Mouse (Mus musculus) intestine, postnatal 0 days (tissue): ENCODE measurements at regions not wholly inside any gene's neighbourhood (a gene's known extent, or its start where the extent isn't known, plus 50 kb on each side); places are given as distances from the start of the nearest gene placed in this dataset.

Experiments used
- ATAC-seq: fragments of 200-750 bp; cut with Nextera tagmentation; 2 replicates; pipeline ENCODE4 v1.8.0; 2017; ENCODE audit warnings: mild to moderate bottlenecking, moderate TSS enrichment, moderate library complexity
- H3K27ac ChIP-seq: fragments of 300-500 bp; sonication (generic); 2 replicates; pipeline ENCODE4 v1.5.1; 2014; ENCODE audit warnings: mild to moderate bottlenecking, low read depth, low read length, moderate library complexity
- H3K27me3 ChIP-seq: fragments of 300-500 bp; sonication (generic); replicated peaks from 2 replicates; pipeline ENCODE4 v1.6.1; 2014; ENCODE audit warnings: low read length, mixed read lengths; ENCODE audit not compliant: control insufficient read depth, insufficient read depth
- H3K36me3 ChIP-seq: fragments of 300-500 bp; sonication (generic); 2 replicates; pipeline ENCODE4 v1.6.1; 2014; ENCODE audit warnings: mild to moderate bottlenecking, moderate library complexity; ENCODE audit not compliant: control insufficient read depth, insufficient read depth
- H3K4me1 ChIP-seq: fragments of 300-500 bp; sonication (generic); replicated peaks from 2 replicates; pipeline ENCODE4 v1.6.1; 2014; ENCODE audit warnings: antibody characterized with exemption, low read length, mixed read lengths; ENCODE audit not compliant: control insufficient read depth, insufficient read depth
- H3K4me2 ChIP-seq: fragments of 300-500 bp; sonication (generic); replicated peaks from 2 replicates; pipeline ENCODE4 v1.6.1; 2014; ENCODE audit warnings: low read depth, mild to moderate bottlenecking, moderate library complexity
- H3K4me3 ChIP-seq: fragments of 300-500 bp; sonication (generic); 2 replicates; pipeline ENCODE4 v1.5.1; 2014; ENCODE audit warnings: low read depth, low read length
- H3K9ac ChIP-seq: fragments of 300-500 bp; sonication (generic); 2 replicates; pipeline ENCODE4 v1.6.1; 2014; ENCODE audit warnings: mild to moderate bottlenecking, low read depth, low read length
- H3K9me3 ChIP-seq: fragments of 300-500 bp; sonication (generic); 2 replicates; pipeline ENCODE4 v1.6.1; 2016; ENCODE audit warnings: mixed run types; ENCODE audit not compliant: control insufficient read depth
- CTCF ChIP-seq: sonication (generic); IDR thresholded peaks from 2 replicates; pipeline ENCODE4 v1.5.1; 2016; ENCODE audit warnings: low read depth, mild to moderate bottlenecking, control low read depth, antibody characterized with exemption, moderate library complexity
- WGBS: fragments of 180-500 bp; shearing (Covaris S2); extraction: QIAGEN DNeasy Blood & Tissue Kit; methylation state at CpG from one replicate; pipeline ENCODE4 v1.1.7; 2014; 5-methylcytosine and 5-hydroxymethylcytosine counted together

- no peak for ATAC-seq
- Histone ChIP-seq H3K4me2 (no peak overlapping the region), H3K9me3 (no peaks in the 10 kb centered on the region), H3K4me1 (no peaks in the 10 kb centered on the region), H3K36me3 (no peaks in the 10 kb centered on the region), H3K27me3 (no peaks in the 10 kb centered on the region), H3K4me3 (no peak overlapping the region), H3K9ac (no peak overlapping the region), H3K27ac (no peak overlapping the region)
- TF ChIP-seq CTCF: no peak
- 79% methylated on average over 3 of the region's 3 CpGs for WGBS
Observed at GRCm38 (mm10) chr8:54018535-54019165, 58.8 kb upstream of the Vegfc start.
